Comparison of ENCODE assay signal across 9 mouse cellular contexts in the genomic region with DNA sequence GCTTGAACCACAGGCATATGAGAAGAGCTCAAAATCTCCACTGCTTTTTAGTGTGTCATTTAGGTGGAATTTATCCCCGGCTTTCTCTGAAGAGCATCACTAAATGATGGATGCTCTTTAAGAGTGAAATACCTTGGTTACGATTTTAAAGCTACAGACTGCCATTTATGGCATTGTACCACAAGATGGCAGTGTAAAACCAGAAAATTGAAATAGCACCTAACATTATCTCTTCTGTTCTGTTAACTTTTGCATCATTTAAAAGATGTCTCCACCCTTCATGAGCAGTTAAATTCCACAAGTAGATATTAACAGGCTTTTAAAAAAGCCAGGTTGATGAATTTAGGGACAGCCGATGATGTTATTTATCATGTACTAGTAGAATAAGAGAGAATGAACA.
DNase-seq lines count a peak whose midpoint lies in the region; TF ChIP-seq lines count a peak whose summit lies in the region.
"Had no signal": no experiment of that assay in that cellular context is flagged by ENCODE, and none has a peak within 500 bp of the region (broad histone marks: within the 10 kb centered on the region; RNA-seq: fewer than 3 reads in every experiment).

No protein-coding gene starts in this region.

- intact Hi-C loops in gastrocnemius, adult 2 months (cut with DNase I): loop anchor here (1.0 to 2.0 kb wide), 2 partner anchors 165 to 530 kb away; no protein-coding TSS in a partner anchor

- no peak for TF ChIP-seq POLR2A in liver, adult 2 months (IDR thresholded peaks at IDR 0.05; ENCODE audit: extremely low read depth, insufficient read depth, low read length)

- no peaks in the 10 kb centered on the region for H3K4me1 ChIP-seq in liver, adult 2 months (ENCODE audit: control insufficient read depth, insufficient read depth, low read length)
- H3K4me1 ChIP-seq: liver, embryonic 13.5 days had no signal

- no peak for DNase-seq in gastrocnemius, adult 2 months
- no peak for DNase-seq in gastrocnemius, postnatal 10 days
- no peak for DNase-seq in liver, adult 2 months (ENCODE audit: extremely low read depth, low read depth, low spot score)
- DNase-seq in liver: no peak
- peak; percentile 58 for DNase-seq in MN1 (ENCODE audit: low spot score)
- peak; percentile 62 for DNase-seq in induced T-regulatory cell, adult 2 months (ENCODE audit: low read depth)
- DNase-seq in right cerebral cortex, postnatal 36 days (ENCODE audit: low spot score in 2 of 2): no peak
- no peak for DNase-seq in thymus, postnatal 36 days
- DNase-seq: liver, embryonic 13.5 days had no signal

- peak; percentile 76 for TF ChIP-seq CTCF in gastrocnemius, adult 2 months (IDR thresholded peaks at IDR 0.05)
- peak; percentile 26; the same call in 1 of the 2 replicates for TF ChIP-seq CTCF in liver, adult 2 months (IDR thresholded peaks at IDR 0.05; ENCODE audit: low read depth, low read length)

- H3K9ac ChIP-seq in liver, adult 2 months (ENCODE audit: low read depth, low read length): no peak overlapping the region
- H3K9ac ChIP-seq: liver, embryonic 13.5 days had no signal

- H3K27me3 ChIP-seq in liver, adult 2 months (ENCODE audit: control insufficient read depth, insufficient read depth, low read length): no peaks in the 10 kb centered on the region
- H3K27me3 ChIP-seq: liver, embryonic 13.5 days had no signal

- no peaks in the 10 kb centered on the region for H3K79me2 ChIP-seq in liver, adult 2 months (ENCODE audit: control insufficient read depth, insufficient read depth, low read length)

- WGBS in liver, adult 2 months: 71% methylated on average over 3 of the region's 3 CpGs

- H3K27ac ChIP-seq in gastrocnemius, adult 2 months: no peak overlapping the region
- H3K27ac ChIP-seq in liver, adult 2 months (replicated peaks; ENCODE audit: insufficient read depth, low read depth, low read length): no peak overlapping the region
- H3K27ac ChIP-seq: liver, embryonic 13.5 days had no signal

- no peak overlapping the region for H3K4me3 ChIP-seq in gastrocnemius, adult 2 months
- no peak overlapping the region for H3K4me3 ChIP-seq in liver, adult 2 months (ENCODE audit: insufficient read depth, low read depth, low read length)
- H3K4me3 ChIP-seq: liver, embryonic 13.5 days had no signal

- peaks cover 81% of the 10 kb centered on the region for H3K36me3 ChIP-seq in liver, adult 2 months (ENCODE audit: control insufficient read depth, insufficient read depth, low read length)

Comparison
In these comparisons a context has a peak if more than half of its experiments do, and no peak if none do; other contexts are left out.
1. DNase-seq: peak in MN1 (single experiment) and induced T-regulatory cell, adult 2 months (single experiment); none in gastrocnemius, adult 2 months (single experiment), gastrocnemius, postnatal 10 days (single experiment), liver, adult 2 months (single experiment), liver (single experiment), right cerebral cortex, postnatal 36 days (0 of 2) and thymus, postnatal 36 days (0 of 2).